Mouse (Mus musculus) megakaryocyte, adult 5-6 weeks (primary cell): ENCODE results near the gene Akna. TPM values are rescaled to one million over a fixed set of nuclear protein-coding genes. Genes with fewer than 3 reads are reported as not detected.

ENCODE experiments used
- ATAC-seq: 2 replicates; pipeline ENCODE4 v1.8.0; 2016; ENCODE audit warnings: mild to moderate bottlenecking, inconsistent platforms; ENCODE audit not compliant: poor library complexity, severe bottlenecking
- total RNA-seq, 2 experiments: library from RNA; stranded (forward) in 1 of 2; stranded (reverse) in 1 of 2; fragments of 153-499, 151-499 nt in 1 of 2; fragments of 221-1000, 200-1000 nt in 1 of 2; gene quantifications; 2 replicates each; pipeline versions ENCODE4 v1.2.3 to v1.2.4; 2015 to 2017

Gene Akna
- total RNA-seq, 2 experiments from 2014 or later = 43.5 to 84.6 TPM

- no peak for ATAC-seq
Observed at GRCm38 (mm10) chr4:63385253-63385652, 17.9 kb downstream of the Akna start.

GRCm38 (mm10) chr4:63384262-63384661 lies 18.9 kb downstream of the Akna start:
- no peak for ATAC-seq

GRCm38 (mm10) chr4:63383474-63383873 lies 19.7 kb downstream of the Akna start:
- no peak for ATAC-seq

- ATAC-seq = no peak
Observed at GRCm38 (mm10) chr4:63382676-63383369, 20.3 kb downstream of the Akna start.

- no peak for ATAC-seq
Observed at GRCm38 (mm10) chr4:63377483-63377882, 25.7 kb downstream of the Akna start.

GRCm38 (mm10) chr4:63375367-63375766 lies 27.8 kb downstream of the Akna start:
- ATAC-seq = no peak

- peak; percentile 74 for ATAC-seq
Observed at GRCm38 (mm10) chr4:63374331-63374730, 28.8 kb downstream of the Akna start.

GRCm38 (mm10) chr4:63373404-63373803 lies 29.8 kb downstream of the Akna start:
- ATAC-seq = no peak

- peak; percentile 51 for ATAC-seq
Observed at GRCm38 (mm10) chr4:63371890-63372289, 31.3 kb downstream of the Akna start.

- no peak for ATAC-seq
Observed at GRCm38 (mm10) chr4:63370897-63371296, 32.3 kb downstream of the Akna start.

GRCm38 (mm10) chr4:63368577-63368976 lies 34.6 kb downstream of the Akna start:
- ATAC-seq = peak; percentile 80

GRCm38 (mm10) chr4:63362150-63362549 lies 41.0 kb downstream of the Akna start, which contains the start of gene Orm2:
TSS of gene Orm2 (plus strand) at chr4:63362449.
- ATAC-seq = no peak

- no peak for ATAC-seq
Observed at GRCm38 (mm10) chr4:63359861-63360260, 43.3 kb downstream of the Akna start.

GRCm38 (mm10) chr4:63356981-63357570 lies 46.1 kb downstream of the Akna start:
- ATAC-seq = peak; percentile 8; the same call in 1 of the 2 replicates

GRCm38 (mm10) chr4:63355877-63356665 lies 47.1 kb downstream of the Akna start, which contains the start of gene Orm3:
TSS of gene Orm3 (plus strand) at chr4:63356162.
- ATAC-seq = peak; percentile 25; the same call in 1 of the 2 replicates

- no peak for ATAC-seq
Observed at GRCm38 (mm10) chr4:63348524-63348923, 54.6 kb downstream of the Akna start.

GRCm38 (mm10) chr4:63346659-63347058 lies 56.5 kb downstream of the Akna start:
- ATAC-seq = no peak

- ATAC-seq = no peak
Observed at GRCm38 (mm10) chr4:63345261-63345660, 57.9 kb downstream of the Akna start.

GRCm38 (mm10) chr4:63344295-63344694 lies 58.9 kb downstream of the Akna start, which contains the start of gene Orm1:
TSS of gene Orm1 (plus strand) at chr4:63344560.
- ATAC-seq = peak; percentile 69

- ATAC-seq = no peak
Observed at GRCm38 (mm10) chr4:63343608-63344007, 59.5 kb downstream of the Akna start.

- ATAC-seq = peak; percentile 23
Observed at GRCm38 (mm10) chr4:63342491-63342890, 60.7 kb downstream of the Akna start.
